Mouse (Mus musculus) intestine, postnatal 0 days (tissue): Measurements from ENCODE around the gene Dcbld1. TPM values are rescaled to one million over a fixed set of nuclear protein-coding genes. Genes with fewer than 3 reads are reported as not detected.
A peak's percentile ranks its signal among the peaks of the same experiment; 100 is the strongest.

Experiments
- ATAC-seq: fragments of 200-750 bp; cut with Nextera tagmentation; 2 replicates; pipeline ENCODE4 v1.8.0; 2017; ENCODE audit warnings: mild to moderate bottlenecking, moderate TSS enrichment, moderate library complexity
- H3K27ac ChIP-seq: fragments of 300-500 bp; sonication (generic); 2 replicates; pipeline ENCODE4 v1.5.1; 2014; ENCODE audit warnings: mild to moderate bottlenecking, low read depth, low read length, moderate library complexity
- H3K27me3 ChIP-seq: fragments of 300-500 bp; sonication (generic); replicated peaks from 2 replicates; pipeline ENCODE4 v1.6.1; 2014; ENCODE audit warnings: low read length, mixed read lengths; ENCODE audit not compliant: control insufficient read depth, insufficient read depth
- H3K36me3 ChIP-seq: fragments of 300-500 bp; sonication (generic); 2 replicates; pipeline ENCODE4 v1.6.1; 2014; ENCODE audit warnings: mild to moderate bottlenecking, moderate library complexity; ENCODE audit not compliant: control insufficient read depth, insufficient read depth
- H3K4me1 ChIP-seq: fragments of 300-500 bp; sonication (generic); replicated peaks from 2 replicates; pipeline ENCODE4 v1.6.1; 2014; ENCODE audit warnings: antibody characterized with exemption, low read length, mixed read lengths; ENCODE audit not compliant: control insufficient read depth, insufficient read depth
- H3K4me2 ChIP-seq: fragments of 300-500 bp; sonication (generic); replicated peaks from 2 replicates; pipeline ENCODE4 v1.6.1; 2014; ENCODE audit warnings: low read depth, mild to moderate bottlenecking, moderate library complexity
- H3K4me3 ChIP-seq: fragments of 300-500 bp; sonication (generic); 2 replicates; pipeline ENCODE4 v1.5.1; 2014; ENCODE audit warnings: low read depth, low read length
- H3K9ac ChIP-seq: fragments of 300-500 bp; sonication (generic); 2 replicates; pipeline ENCODE4 v1.6.1; 2014; ENCODE audit warnings: mild to moderate bottlenecking, low read depth, low read length
- H3K9me3 ChIP-seq: fragments of 300-500 bp; sonication (generic); 2 replicates; pipeline ENCODE4 v1.6.1; 2016; ENCODE audit warnings: mixed run types; ENCODE audit not compliant: control insufficient read depth
- CTCF ChIP-seq: sonication (generic); IDR thresholded peaks from 2 replicates; pipeline ENCODE4 v1.5.1; 2016; ENCODE audit warnings: low read depth, mild to moderate bottlenecking, control low read depth, antibody characterized with exemption, moderate library complexity
- WGBS: fragments of 180-500 bp; shearing (Covaris S2); extraction: QIAGEN DNeasy Blood & Tissue Kit; methylation state at CpG from one replicate; pipeline ENCODE4 v1.1.7; 2014; 5-methylcytosine and 5-hydroxymethylcytosine counted together
- polyA plus RNA-seq: library from polyadenylated mRNA; unstranded; fragments of >200 nt; fragmentation: Nextera tagmentation; extraction: Ambion mirVana; gene quantifications from 2 replicates; pipeline ENCODE4 v1.2.1, GENCODE M21; 2015

Dcbld1 gene
- polyA plus RNA-seq, 1 experiment from 2014 or later, result 36.7 TPM

GRCm38 (mm10) chr10:52353184-52353583, 119.8 kb downstream of the Dcbld1 start:
- ATAC-seq, result no peak
- TF ChIP-seq CTCF, result peak; percentile 25; the same call in 1 of the 2 replicates
- Histone ChIP-seq H3K4me2 (no peak overlapping the region), H3K36me3 (peaks cover 29% of the 10 kb centered on the region), H3K9me3 (no peaks in the 10 kb centered on the region), H3K4me3 (no peak overlapping the region), H3K4me1 (no peaks in the 10 kb centered on the region), H3K27me3 (no peaks in the 10 kb centered on the region), H3K27ac (no peak overlapping the region), H3K9ac (no peak overlapping the region)
- WGBS, result 85% methylated on average over 9 of the region's 9 CpGs

DNA sequence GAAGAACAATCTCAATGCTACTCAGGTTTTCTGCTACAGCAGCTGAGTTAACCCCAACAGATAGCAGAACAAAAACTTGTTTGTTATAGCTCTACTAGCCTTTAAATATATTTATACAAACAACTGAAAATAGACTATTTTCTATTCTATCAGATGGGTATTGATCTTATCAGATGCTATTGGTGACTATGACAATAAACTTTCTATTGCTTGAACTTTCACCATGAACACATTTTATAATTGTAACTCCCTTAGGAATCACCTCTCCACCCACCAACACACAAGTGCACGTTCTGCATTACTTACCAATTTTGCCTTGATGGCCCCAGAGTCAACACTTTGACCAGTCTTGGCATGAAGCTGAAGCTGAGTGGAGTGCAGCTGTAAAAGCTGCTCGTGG, 125.0 kb downstream of the Dcbld1 start, which contains the start of gene Gm26741:
Gene Gm26741 (plus strand): TSS at position 301 of the 400 bp plus-strand sequence.
- 0 out of 2 replicates have a peak, but pooled peaks cover 4% of the 10 kb centered on the region for H3K4me1 ChIP-seq
- no peak for TF ChIP-seq CTCF
- H3K27ac ChIP-seq, result no peak within 1 kb of the TSS
- no peak within 1 kb of the TSS for H3K9ac ChIP-seq
- ATAC-seq, result no peak
- H3K4me3 ChIP-seq, result no peak within 1 kb of the TSS
- 67% methylated on average over 2 of the region's 2 CpGs for WGBS
- H3K36me3 ChIP-seq, result no peaks in the 10 kb centered on the region
- H3K4me2 ChIP-seq, result no peak within 1 kb of the TSS
- H3K9me3 ChIP-seq, result no peaks in the 10 kb centered on the region
- H3K27me3 ChIP-seq, result no peaks in the 10 kb centered on the region

DNA sequence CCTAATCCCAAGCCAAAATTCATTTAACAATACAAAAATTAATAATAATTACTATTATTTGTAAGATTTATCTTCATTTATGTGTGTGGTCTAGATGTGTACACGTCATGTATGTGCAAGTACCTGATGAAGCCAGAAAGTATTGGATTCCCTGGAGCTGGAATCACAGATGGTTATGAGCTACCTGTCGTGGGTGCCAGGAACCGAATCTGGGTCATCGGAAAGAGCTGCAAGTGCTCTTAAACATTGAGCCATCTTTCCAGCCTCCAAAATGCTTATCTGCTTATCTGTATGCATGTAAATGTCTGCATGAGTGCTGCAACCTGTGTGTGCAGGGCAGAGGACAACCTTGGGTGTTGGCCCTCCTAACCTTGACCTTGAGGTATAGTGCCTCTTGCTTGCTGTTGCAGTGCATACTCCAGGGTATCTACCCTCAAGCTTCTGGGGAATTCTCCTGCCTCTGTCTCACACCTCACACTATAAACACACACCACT, 126.9 kb downstream of the Dcbld1 start:
- Histone ChIP-seq H3K4me3 (no peak overlapping the region), H3K27ac (no peak overlapping the region), H3K4me2 (no peak overlapping the region), H3K4me1 (0 out of 2 replicates have a peak, but pooled peaks cover 4% of the 10 kb centered on the region), H3K9ac (no peak overlapping the region), H3K9me3 (no peaks in the 10 kb centered on the region), H3K27me3 (no peaks in the 10 kb centered on the region), H3K36me3 (no peaks in the 10 kb centered on the region)
- no peak for TF ChIP-seq CTCF
- WGBS, result 96% methylated on average over 4 of the region's 4 CpGs
- no peak for ATAC-seq

- TF ChIP-seq CTCF, result no peak
- Histone ChIP-seq H3K27ac (no peak overlapping the region), H3K4me1 (0 out of 2 replicates have a peak, but pooled peaks cover 4% of the 10 kb centered on the region), H3K27me3 (no peaks in the 10 kb centered on the region), H3K9me3 (no peaks in the 10 kb centered on the region), H3K4me2 (no peak overlapping the region), H3K4me3 (no peak overlapping the region), H3K36me3 (no peaks in the 10 kb centered on the region), H3K9ac (no peak overlapping the region)
- 75% methylated on average over 9 of the region's 9 CpGs for WGBS
- ATAC-seq, result peak; percentile 89
These were observed 127.6 kb downstream of the Dcbld1 start for GRCm38 (mm10) chr10:52360862-52361609.

- no peak overlapping the region for H3K9ac ChIP-seq
- H3K4me3 ChIP-seq, result no peak overlapping the region
- H3K4me1 ChIP-seq, result no peaks in the 10 kb centered on the region
- H3K36me3 ChIP-seq, result no peaks in the 10 kb centered on the region
- 76% methylated on average over 4 of the region's 4 CpGs for WGBS
- no peak for TF ChIP-seq CTCF
- H3K9me3 ChIP-seq, result no peaks in the 10 kb centered on the region
- H3K27me3 ChIP-seq, result no peaks in the 10 kb centered on the region
- no peak for ATAC-seq
- H3K4me2 ChIP-seq, result no peak overlapping the region
- no peak overlapping the region for H3K27ac ChIP-seq
These were observed 135.0 kb downstream of the Dcbld1 start for GRCm38 (mm10) chr10:52368376-52368775.

Other genes with a start within 250 kb of the Dcbld1 start
- gene Vgll2, start 211.1 kb upstream of the Dcbld1 start, polyA plus RNA-seq, result not detected in 2 replicates
- 7.8 and 9.5 TPM in 2 replicates for gene Ros1, start 38.4 kb upstream of the Dcbld1 start, polyA plus RNA-seq
- gene Gm26741, start 125.1 kb downstream of the Dcbld1 start, polyA plus RNA-seq, result not detected in 2 replicates
- 10.3 and 10.4 TPM in 2 replicates for gene Gopc, start 148.5 kb downstream of the Dcbld1 start, polyA plus RNA-seq
- gene Nepn, start 155.4 kb downstream of the Dcbld1 start, polyA plus RNA-seq, result 0.18 and 0.80 TPM in 2 replicates
- 24.7 and 26.4 TPM in 2 replicates for gene Nus1, start 183.9 kb downstream of the Dcbld1 start, polyA plus RNA-seq